Mouse (Mus musculus): Measurements from ENCODE around the gene Creg1. TPM values are rescaled to one million over a fixed set of nuclear protein-coding genes. Genes with fewer than 3 reads are reported as not detected.

Creg1 gene
- total RNA-seq, 2 experiments from 2014 or later, result 54.3 to 62.4 TPM

DNA sequence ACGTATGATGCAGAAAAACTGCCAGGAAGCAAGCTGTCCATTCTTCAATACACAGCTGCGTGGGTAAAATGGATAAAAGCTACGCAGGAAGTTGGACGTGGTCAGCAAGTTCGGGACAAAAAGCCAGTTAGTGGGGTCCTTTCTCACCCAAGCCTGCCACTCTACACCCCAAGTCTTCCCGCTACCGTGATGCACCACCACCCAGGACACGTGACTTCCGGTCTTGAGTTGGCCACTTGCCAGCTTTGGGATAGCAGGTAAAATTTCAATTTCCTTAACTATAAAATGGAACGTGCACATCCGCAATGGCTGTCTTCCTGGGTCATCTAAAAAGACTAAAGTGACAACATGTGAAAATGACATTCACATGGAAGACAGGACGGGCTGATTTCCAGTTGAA is 18.4 kb downstream of the Creg1 start:
- DNase-seq (ENCODE audit: low spot score), result no peak

- no peak for DNase-seq (ENCODE audit: low spot score)
Observed at GRCm38 (mm10) chr1:165786296-165786695, 22.8 kb downstream of the Creg1 start.

GRCm38 (mm10) chr1:165788511-165788910 is 25.0 kb downstream of the Creg1 start, which contains the start of gene Cd247:
Cd247 (plus strand) TSS chr1:165788681.
- DNase-seq (ENCODE audit: low spot score), result no peak

DNA sequence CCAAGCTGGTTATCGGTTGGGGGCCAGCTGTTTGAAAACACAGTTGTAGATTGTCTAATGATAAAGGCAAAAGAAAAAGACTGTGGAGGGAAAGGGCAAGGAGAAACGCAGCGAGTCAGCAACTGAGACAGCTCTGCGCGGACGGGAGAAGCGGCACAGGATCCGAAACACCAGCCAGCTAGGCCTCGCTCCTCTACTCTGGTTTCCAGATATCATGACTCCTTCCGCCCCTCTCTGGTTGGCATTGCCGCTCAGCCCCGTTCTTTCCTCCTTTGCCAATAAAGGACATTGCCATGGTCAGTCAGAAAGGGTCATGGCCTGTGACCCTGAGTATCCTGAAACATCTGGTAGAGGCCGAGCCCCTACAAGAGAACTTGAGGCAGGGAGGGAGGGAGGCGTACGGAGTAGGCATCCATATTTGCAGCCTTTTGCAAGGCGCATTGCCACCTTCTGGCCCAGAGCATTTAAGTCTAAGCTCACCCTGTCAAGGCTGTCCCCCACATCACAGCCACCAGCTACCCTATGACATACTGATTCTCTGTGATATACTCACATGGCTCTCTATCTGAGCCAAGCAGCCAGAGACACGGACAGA is 25.6 kb downstream of the Creg1 start:
- no peak for DNase-seq (ENCODE audit: low spot score)

DNA sequence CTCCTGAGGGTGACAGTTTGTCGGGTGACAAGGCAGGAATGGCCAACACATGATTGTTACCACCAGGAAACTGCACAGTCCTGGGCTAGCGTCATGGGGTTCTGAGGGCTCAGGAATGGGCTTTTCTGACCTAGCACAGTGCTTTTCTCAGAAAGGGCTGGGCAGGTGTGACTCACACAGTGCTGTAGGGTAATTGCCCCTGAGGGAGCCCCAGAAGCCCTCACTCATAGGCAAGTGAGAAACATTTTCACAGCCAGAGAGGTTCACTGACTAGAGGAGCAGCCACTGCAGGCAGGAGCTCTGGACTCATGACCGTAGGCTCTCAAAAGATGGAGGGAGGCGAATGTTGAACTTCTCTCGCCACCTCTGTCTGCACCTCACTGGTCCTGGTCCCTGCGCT is 26.4 kb downstream of the Creg1 start:
- DNase-seq (ENCODE audit: low spot score), result no peak

DNA sequence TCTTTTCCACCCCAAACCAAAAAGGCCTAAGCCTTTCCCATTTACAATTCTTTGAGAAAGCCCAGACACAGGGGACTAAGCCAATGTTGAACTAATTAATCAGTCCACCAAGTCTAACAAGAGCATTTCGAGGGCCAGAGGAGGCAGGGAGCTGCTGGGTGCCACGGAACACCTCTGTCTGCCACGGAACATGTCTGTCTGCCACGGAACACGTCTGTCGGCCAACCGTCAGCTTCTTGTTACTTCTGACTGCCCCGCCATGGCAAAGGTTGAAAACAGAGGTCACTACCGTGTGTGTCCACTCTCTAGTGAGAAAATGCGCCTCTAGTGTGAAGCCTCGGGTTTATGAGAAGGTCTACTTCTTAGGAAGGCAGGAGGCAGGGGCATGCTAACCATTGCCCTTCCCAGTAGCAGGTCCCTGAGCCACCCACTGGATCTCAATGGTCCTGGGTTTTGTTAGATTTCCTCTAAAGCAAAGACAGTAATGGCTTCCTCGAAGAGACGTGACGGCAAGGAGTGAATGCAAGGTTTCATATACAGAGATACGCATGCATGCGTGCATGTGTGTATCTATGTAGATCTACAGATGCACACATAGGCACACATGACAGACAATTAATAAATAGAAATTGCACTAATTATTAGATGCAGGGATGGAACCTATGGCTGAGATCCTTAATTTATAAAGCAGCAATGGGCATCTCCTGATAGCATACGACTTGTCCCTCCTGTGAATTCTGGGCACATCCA is 27.1 kb downstream of the Creg1 start:
- no peak for DNase-seq (ENCODE audit: low spot score)

- no peak for DNase-seq (ENCODE audit: low spot score)
Observed at GRCm38 (mm10) chr1:165791411-165791810, 27.9 kb downstream of the Creg1 start.

DNA sequence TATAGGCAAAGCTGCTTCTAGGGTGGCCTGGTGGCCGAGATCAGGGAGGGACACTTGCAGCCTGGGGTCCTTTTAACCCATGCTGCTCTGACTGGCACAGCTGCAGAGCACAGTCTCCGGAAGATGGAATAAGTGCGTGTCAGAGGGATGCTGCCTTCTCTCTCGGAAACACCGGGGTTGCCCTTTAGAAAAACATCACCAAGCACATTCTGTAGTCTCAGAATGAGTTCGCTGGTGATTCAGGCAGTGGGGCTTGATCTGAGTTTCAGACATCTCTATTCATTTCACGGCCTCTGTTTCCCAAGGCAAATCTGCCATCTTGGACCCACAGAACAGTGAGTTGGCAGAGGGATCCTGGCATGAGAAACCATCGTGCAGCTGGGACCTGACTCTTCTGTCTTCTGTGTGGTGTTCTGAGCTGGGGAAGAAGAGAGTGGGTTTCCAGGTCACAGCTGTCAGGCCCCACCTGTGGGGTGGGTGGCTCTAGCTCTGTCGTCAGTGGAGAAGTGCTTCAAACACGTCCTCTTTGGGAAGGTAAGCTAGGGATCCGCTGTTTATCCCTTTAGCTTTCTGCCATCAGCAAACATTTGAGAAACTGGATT is 38.3 kb downstream of the Creg1 start:
- no peak for DNase-seq (ENCODE audit: low spot score)

DNA sequence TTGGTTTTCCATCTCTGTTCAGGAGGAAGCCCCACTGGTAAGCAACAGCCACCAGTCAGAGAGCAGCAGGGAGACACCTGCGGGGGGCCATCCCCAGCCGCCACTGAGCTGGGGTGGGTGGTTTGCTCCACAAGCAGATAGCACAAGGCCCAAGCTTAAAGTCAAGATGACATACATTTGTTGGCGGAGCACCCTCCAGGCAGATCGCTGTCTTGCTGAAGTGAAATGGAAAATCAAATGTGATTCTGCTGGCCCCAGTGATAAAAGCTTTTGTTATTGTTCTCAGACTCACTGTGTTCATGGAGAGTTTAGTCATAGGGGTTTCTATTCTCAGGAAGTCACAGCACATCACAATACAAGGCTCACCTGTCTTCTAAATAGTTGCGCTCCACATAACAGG is 39.6 kb downstream of the Creg1 start:
- DNase-seq (ENCODE audit: low spot score), result no peak

DNA sequence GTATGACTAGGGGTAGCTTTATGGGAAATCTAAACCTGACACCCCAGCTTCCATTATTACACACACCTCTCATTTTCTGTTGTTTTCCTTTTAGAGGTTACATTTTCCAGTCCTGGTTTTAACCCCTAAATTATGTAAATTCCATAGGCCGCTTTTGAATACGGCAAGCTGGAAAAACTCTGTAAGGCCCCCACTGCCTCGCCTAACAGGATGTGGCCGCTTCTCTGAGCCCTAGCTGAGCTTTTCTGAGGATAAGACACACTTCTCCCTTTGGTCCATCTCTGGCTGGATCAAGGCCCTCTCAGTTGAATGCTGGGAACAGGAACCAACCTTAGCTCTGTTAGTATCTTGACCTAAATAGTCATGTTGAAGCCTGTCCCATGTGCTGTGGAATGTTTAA is 40.6 kb downstream of the Creg1 start:
- DNase-seq (ENCODE audit: low spot score), result no peak

- no peak for DNase-seq (ENCODE audit: low spot score)
Observed at GRCm38 (mm10) chr1:165810633-165811032, 47.1 kb downstream of the Creg1 start.

GRCm38 (mm10) chr1:165811170-165811569 is 47.6 kb downstream of the Creg1 start:
- DNase-seq (ENCODE audit: low spot score), result no peak

DNA sequence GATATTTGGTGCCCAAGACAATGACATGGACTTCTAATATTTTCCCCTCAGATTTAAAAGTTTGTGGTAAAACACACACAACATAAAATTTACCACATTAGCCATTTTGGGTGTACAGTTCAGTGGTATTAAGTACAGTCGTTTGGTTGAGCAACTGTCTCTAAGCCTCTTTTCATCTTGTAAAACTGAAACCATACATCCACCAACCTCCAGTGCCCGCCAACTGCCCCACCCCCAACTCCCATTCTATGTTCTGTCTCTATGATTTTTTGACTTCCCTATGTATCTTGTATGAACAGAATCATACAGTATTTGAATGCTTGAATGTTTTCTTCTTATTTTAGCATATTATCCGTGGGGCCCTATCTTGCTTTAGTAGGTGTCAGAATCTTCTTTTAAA is 49.2 kb downstream of the Creg1 start:
- no peak for DNase-seq (ENCODE audit: low spot score)

DNA sequence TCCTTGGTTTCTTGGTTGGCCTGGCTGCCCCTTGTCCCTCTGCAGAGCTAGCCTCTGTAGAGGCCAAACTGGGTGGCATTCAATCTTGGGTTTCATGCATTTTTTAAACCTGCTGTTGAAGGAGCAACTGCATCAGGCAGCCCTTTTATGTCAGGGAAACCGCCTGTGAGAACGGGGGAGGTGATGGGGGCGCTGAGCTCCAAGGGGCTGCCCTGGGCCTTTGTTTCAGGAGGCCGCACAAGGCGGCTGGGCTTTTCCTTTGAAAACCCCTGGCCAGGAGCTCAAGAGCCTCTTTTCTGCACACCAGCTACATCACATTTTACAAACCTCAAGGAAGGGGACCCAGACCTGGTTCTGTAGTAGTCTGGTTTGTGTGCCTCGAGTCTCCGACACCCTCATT is 50.6 kb downstream of the Creg1 start:
- DNase-seq (ENCODE audit: low spot score), result no peak

DNA sequence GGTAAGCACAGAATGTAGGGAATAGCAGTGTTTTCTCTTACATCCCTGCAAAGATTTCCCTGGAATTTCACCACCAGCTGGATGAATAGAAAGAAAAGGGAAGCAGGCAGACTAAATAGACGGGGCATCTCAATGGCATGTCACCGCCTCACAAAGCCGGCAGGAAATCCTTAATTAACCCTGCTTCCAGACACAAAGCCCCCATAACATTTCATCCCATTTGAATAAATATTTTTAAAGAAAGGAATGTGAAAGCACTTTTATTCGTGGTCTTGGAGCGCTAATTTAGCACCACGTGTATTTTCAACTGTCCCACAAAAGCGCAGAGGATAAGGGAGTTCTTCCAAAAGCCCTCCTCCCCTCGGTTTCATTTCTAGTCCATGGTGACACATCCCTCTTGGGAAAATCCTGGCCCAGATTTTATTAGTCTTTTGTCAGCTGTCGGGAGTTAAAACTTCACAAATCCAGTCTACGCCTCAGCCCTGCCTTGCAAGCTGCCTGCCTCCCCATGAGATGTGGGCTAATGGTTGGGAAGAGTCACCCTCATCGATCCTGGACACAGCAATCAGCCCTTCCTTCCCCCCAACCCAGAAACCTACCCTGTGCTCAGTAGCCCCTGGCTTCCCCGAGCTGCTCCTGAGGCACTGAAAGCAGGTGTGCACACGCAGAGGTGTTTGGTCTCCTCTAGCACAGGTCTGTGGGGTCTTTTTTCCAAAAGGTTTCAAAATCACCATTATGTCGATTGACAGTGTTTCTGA is 51.2 kb downstream of the Creg1 start:
- no peak for DNase-seq (ENCODE audit: low spot score)

DNA sequence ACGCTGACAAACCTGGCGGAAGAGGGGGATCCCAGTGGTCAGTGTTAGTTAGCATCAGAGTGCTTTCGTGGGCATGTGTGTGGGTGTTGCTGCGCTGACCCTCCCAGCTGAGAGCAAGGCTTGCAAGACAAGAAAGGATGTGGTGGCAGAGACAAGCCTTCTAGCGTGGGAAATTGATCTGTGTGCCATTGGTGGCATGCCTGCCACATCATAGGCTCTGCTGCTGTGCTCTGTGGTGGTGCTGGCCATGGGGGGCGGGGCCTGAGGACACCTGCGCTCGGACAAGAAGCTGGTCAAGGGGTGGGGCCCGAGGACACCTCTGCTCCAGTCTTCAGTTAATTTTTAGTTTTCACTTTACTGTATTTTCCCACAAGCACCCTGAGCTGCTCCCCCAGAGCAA is 52.8 kb downstream of the Creg1 start:
- DNase-seq (ENCODE audit: low spot score), result no peak

DNA sequence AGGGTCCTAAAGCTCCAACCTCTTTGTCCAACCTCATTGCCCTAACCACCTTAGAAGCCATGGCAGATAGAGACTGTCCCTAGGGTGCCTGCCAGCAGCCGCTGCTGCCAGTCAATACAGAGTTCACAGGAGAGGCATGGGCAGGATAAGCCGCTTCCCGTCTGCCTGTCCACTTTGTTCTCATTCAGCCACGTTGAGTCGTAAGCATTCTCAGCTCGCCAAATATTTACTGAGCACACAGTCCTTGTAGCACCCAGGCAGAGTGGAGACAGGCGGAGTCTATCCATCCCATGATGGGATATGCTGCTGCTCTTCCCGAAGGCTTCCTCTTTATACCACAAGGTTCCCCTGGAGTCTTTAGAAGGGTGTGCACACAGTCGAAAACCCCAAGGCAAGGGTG is 53.7 kb downstream of the Creg1 start:
- no peak for DNase-seq (ENCODE audit: low spot score)

DNA sequence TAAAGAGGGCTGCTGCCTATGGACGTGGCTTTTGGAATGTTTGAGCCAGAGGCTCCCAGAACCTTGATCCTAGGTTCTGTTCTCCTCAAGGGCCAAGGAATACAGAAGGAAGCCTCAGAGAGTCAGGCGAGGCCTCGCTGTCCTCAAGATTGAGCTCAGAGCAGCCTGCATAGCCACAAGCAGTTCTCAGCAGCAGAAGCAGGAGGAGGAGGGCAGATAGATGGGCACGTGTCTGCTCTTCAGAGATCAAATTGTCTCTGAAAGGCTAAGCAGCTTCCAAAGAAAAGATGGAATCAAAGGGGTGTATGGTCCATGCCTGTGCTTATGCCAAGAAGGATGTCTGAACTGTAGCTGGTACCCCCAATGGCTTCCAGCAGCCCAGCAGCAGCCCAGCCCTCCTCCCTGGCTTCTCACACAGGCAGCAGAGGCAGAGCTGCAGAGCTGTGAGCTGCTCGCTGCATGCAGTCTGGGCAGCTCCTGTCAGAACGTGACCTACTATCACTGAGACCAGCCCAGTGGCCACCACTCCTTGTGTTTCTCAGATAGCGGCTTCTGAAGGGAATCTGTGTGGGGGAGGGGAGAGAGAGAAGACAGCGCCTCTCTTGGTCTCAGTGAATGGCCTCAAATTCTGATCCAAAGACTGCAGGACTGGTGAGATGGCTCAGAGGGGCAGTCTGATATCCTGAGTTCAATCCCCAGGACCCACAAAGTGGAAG is 54.8 kb downstream of the Creg1 start:
- DNase-seq (ENCODE audit: low spot score), result no peak

DNA sequence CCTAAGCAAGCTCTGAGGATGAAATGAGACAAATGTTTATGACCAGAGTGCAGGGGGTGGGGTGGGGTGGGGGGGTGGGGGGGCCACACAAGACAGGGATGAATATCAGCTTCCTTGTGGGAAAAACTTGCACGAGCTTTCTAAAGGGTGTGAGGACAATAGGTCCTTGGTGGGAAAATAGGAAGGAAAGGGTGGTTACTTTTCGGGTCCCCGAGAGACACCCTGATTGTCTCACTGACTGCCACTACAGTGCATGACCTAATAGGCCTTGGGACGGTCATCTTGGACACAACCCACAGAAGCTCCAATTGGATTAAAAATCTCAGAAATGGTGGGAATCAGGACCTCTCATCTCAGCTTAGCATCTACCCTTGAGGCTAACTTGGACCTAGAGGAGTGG is 55.6 kb downstream of the Creg1 start:
- no peak for DNase-seq (ENCODE audit: low spot score)

- DNase-seq (ENCODE audit: low spot score), result no peak
Observed at GRCm38 (mm10) chr1:165822031-165822430, 58.5 kb downstream of the Creg1 start.
